Mouse (Mus musculus) bone marrow macrophage, adult 2 months (primary cell): ENCODE measurements around the gene Nat10. TPM values are rescaled to one million over a fixed set of nuclear protein-coding genes. Genes with fewer than 3 reads are reported as not detected.

Experiments
- H3K27ac ChIP-seq: 2 replicates; pipeline ENCODE4 v1.5.1; 2012; ENCODE audit warnings: low read depth, low read length; ENCODE audit not compliant: insufficient read depth
- H3K4me1 ChIP-seq: 2 replicates; pipeline ENCODE4 v1.6.1; 2012; ENCODE audit warnings: low read length; ENCODE audit not compliant: control insufficient read depth, insufficient read depth
- H3K4me3 ChIP-seq: 2 replicates; pipeline ENCODE4 v1.5.1; 2012; ENCODE audit warnings: mild to moderate bottlenecking, low read length, moderate library complexity; ENCODE audit not compliant: insufficient read depth
- CTCF ChIP-seq: IDR thresholded peaks from 2 replicates; pipeline ENCODE4 v1.5.1; 2012; ENCODE audit warnings: low read depth, mild to moderate bottlenecking, low read length, moderate library complexity
- POLR2A ChIP-seq: IDR thresholded peaks from 2 replicates; pipeline ENCODE4 v1.6.1; 2012; ENCODE audit warnings: mild to moderate bottlenecking, low read depth, low read length, borderline replicate concordance
- polyA plus RNA-seq: library from polyadenylated mRNA; stranded (reverse); fragments of >200 nt; gene quantifications from 2 replicates; pipeline ENCODE4 v1.2.4, GENCODE M21; 2012; ENCODE audit not compliant: missing spikeins, insufficient read depth, insufficient read length

The Nat10 gene
- polyA plus RNA-seq, 1 experiment, result 8.7 TPM

DNA sequence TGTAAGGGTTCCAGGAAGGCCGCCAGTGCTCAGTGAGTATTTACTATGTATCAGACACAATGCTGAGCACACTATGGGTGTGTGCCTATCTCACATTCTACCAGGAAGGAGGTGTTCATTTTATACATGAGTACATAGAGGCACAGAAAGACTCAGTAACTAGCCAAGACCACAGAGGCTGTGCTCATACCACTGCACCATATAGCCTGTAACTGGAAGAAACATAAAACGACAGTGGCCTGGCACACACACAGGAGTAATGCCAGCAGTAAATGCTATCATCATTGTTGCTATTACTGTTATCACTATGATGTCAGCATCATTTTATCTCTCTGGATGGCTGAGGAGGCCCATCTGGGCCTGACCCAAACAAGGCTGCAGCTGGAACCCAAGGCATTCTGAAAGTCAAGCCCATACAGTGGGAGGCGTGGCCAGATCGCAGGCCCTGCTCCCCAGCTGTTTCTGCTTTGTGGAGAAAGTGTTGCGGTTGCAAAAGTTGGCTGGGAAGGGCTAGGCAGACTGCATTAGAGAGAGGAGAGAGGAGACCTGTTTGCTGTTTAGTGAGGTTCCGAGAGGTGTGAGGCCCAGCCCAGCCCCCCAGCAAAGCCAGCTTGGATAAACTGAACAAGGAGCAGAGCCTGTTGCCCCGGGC, 76.0 kb downstream of the Nat10 start:
- TF ChIP-seq CTCF, result no peak
- TF ChIP-seq POLR2A, result no peak
- Histone ChIP-seq H3K4me3 (no peak overlapping the region), H3K4me1 (peaks cover 6% of the 10 kb centered on the region; the same call in 1 of the 2 replicates), H3K27ac (no peak overlapping the region)

DNA sequence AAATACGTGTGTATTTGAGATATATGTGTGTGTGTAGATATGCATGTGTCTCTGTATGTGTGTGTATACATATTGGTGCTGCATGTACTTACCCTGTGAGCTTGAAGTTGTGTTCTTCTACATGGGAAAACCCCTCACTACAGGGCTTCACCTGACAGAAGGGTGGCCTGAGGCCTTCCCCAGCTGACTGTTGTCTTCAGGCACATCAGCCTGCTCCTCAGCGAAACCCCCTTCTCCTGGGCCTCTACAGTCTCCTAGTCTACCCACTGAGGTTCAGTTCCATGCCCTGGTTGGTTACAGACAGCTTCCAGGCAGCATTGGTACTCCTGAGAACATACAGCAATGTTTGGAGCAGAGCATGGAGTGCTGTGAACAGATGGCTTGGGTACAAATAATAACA, 76.6 kb downstream of the Nat10 start:
- Histone ChIP-seq H3K4me3 (no peak overlapping the region), H3K4me1 (peaks cover 6% of the 10 kb centered on the region; the same call in 1 of the 2 replicates), H3K27ac (no peak overlapping the region)
- TF ChIP-seq POLR2A (no peak), CTCF (no peak)

DNA sequence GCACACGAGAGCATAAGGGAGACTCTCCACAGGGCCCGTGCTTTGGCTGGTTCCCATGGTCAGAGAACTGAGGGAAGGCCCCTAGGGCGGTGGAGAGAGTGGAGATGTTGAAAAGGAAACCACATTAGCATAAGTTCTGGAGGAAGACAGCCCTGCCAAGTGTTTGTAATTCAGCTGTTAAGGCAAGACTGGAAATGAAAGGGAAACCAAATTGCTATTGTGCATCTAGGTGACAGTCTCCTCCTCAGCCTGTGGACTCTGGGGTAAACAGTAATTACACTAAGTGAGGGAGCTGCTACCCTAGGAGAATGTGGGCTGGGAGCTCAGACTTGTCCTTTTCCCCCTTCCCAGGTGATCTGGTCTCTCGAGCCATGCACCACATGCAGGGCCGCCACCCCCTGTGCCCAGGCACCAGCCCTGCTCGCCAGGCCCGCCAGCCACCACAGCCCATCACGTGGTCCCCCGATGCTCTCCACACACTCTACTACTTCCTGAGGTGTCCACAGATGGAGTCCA, 78.1 kb downstream of the Nat10 start:
- no peak for TF ChIP-seq CTCF
- no peak for TF ChIP-seq POLR2A
- peaks cover 6% of the 10 kb centered on the region; the same call in 1 of the 2 replicates for H3K4me1 ChIP-seq
- no peak overlapping the region for H3K4me3 ChIP-seq
- no peak overlapping the region for H3K27ac ChIP-seq

DNA sequence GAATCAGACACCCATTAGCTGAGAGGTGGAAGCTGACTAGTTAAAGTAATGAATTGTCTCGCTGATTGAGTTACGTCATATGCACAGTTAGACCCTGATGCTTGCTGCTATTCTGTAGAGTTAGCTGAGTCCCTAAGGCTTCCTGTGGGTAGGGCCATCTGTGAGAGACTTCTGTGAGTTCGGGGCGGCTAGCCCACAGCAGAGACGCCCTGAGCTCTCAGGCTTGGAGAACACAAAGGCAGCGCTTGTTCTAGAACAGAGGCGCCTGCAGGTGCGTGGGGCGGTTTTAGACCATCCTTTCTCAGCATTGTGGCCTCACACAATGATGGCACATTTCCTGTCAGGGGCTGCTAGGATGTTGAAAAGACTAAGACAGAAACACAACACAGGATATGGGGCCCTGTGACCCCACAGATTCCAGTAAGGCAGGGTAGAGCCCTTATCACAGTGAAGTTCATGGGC, 78.8 kb downstream of the Nat10 start:
- H3K27ac ChIP-seq, result no peak overlapping the region
- TF ChIP-seq POLR2A (no peak), CTCF (no peak)
- H3K4me1 ChIP-seq, result peaks cover 6% of the 10 kb centered on the region; the same call in 1 of the 2 replicates
- no peak overlapping the region for H3K4me3 ChIP-seq

DNA sequence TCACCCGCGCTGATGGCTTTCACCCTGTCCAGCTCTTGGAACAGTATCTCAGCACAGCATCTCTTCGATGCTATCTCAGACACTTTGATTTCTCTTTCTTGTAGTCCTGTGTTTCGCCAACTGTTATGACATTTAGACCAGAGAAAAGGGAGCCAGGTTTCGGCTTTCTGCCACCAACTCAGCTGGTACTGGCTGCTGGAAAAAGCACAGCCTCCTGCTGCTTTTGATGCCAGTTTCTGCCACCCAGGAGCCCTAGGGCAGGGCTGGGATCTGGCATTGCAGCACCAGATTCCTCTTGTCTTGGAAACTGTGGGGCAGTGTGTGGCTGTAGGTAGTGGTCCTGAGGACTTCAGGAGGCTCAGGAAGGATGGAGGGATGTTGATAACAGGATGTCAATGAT, 79.9 kb downstream of the Nat10 start:
- Histone ChIP-seq H3K4me1 (peaks cover 9% of the 10 kb centered on the region), H3K4me3 (no peak overlapping the region), H3K27ac (no peak overlapping the region)
- TF ChIP-seq CTCF (no peak), POLR2A (no peak)

DNA sequence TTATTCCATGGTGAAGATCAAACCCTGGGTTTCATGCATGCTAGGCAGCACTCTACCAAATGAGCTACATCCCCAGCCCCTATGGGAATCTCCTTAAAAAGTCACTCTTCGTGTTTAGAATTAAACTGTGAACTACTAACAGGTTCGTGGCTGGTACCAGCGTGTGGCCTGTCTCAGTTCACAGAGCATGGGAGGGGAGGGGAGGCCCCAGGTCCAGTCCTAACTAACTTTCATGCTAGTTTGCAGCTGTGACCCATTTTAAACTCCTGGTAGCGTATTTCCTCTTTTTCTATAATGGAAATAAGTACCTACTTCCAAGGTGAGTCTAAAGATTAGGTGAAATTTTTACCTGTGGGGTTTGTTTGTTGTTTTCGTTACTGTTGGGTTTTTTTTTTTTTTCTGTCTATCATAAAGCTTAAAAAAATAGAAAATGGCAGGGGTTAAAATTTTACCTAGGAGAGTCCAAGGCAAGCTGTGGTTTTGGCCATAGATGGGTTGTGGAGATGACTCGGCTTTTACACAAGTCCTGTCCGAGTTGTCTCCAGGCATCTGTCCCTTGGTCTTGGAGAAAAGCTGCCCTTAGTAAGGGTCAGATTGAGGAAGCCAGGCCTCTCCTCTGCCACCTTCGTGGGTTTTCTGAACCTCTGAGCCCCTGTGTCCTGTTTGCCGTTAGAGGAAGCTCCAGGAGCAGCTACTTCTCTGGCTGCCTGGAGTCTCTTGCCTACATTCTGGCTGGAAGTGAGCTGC, 80.5 kb downstream of the Nat10 start:
- H3K4me1 ChIP-seq, result peaks cover 9% of the 10 kb centered on the region
- no peak overlapping the region for H3K4me3 ChIP-seq
- no peak for TF ChIP-seq CTCF
- H3K27ac ChIP-seq, result no peak overlapping the region

DNA sequence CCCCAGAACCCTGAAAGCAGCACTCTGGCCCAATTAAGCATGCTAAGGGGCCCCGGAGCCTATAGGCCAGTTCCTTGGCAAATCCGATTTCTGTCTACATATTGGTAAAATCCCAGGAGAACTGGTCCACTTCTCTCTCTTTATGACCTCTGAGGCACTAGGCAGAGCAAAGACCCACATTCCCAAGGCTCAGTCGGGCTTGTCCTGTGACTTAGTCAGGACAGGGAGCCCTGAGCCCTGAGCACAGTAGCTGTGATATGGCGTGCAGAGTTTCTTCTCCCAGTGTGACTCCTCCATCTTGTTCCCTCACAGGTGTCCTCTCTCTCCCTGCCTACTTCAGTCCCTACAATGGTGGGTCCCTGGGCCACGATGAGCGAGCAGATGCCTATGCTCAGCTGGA, 82.6 kb downstream of the Nat10 start:
- no peak for TF ChIP-seq POLR2A
- TF ChIP-seq CTCF, result no peak
- no peak overlapping the region for H3K27ac ChIP-seq
- no peak overlapping the region for H3K4me3 ChIP-seq
- peaks cover 15% of the 10 kb centered on the region for H3K4me1 ChIP-seq

DNA sequence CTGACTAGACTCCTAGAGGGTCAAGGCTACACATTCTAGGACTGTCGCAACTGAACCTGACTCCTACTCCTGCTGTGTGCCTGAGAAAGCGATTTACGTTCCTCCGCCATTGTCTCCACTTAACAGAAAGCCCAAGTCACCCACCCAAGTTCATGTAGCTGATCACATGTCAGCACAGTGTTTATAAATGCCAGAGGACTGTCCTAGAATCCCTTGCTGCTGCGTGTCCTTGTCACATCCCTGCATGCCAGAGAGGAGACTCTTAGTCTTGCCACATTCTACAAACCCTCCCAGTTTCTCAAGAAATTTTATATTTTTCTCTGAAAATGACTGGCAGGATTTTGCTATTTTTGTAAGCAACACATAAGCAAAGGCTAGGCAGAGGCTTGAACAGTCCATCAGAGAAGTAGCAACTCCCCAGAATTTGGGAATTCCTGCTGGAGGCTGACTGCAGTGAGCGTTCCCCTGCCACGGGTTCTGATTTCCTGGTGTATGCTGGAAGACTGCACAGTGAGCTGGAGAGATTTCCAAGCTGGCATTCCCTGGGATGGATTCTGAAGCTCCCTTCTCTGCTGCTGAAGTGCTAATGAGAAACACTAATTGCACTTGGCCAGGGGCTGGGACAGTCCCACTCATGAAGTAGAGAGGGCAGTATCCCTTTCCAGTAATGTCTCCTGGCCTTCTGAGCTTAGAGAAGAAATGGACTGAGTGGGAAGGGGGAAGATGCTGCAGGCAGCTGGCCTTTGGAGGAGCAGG, 83.3 kb downstream of the Nat10 start:
- no peak for TF ChIP-seq POLR2A
- H3K4me1 ChIP-seq, result peaks cover 16% of the 10 kb centered on the region
- H3K27ac ChIP-seq, result no peak overlapping the region
- H3K4me3 ChIP-seq, result no peak overlapping the region

DNA sequence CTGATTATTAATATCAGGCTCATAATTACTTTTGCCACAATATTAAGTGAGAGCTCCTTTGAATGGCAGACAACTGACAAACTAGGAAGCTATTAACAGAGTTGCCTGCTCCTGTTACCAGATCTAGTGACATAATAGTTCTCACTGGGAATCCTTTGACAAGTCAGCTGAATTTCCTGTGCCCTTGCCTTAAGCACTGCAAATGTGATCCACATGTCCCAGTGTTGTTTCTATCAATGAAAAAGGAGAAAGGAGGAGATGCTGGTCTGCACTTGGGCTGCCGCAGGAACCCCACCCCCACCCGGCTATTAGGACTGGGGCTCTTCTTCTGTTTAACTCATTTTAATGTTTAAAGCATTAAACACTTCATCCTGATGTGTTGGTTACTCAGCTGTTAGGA, 84.3 kb downstream of the Nat10 start:
- no peak overlapping the region for H3K4me3 ChIP-seq
- TF ChIP-seq POLR2A, result no peak
- no peak for TF ChIP-seq CTCF
- H3K4me1 ChIP-seq, result peaks cover 23% of the 10 kb centered on the region
- no peak overlapping the region for H3K27ac ChIP-seq
